Mouse (Mus musculus) MEL (cell line): ENCODE results near the gene Arhgef25. TPM values are rescaled to one million over a fixed set of nuclear protein-coding genes. Genes with fewer than 3 reads are reported as not detected.

Experiments
- DNase-seq: peaks from one replicate; pipeline ENCODE4 v3.0.0; 2011; ENCODE audit warnings: low read depth, low spot score
- H3K27ac ChIP-seq: 2 replicates; pipeline ENCODE4 v1.5.1; 2012; ENCODE audit warnings: low read depth, mild to moderate bottlenecking, control low read depth, low read length, moderate library complexity; ENCODE audit not compliant: control insufficient read depth
- H3K27me3 ChIP-seq, 2 experiments: fragments of 150-350 bp in 1 of 2; sonication (generic) in 1 of 2; 2 replicates each; pipeline ENCODE4 v1.6.1; 2012; ENCODE audit warnings: low read length in 2 of 2, mild to moderate bottlenecking in 2 of 2, improper control_type of control experiment in 1 of 2, moderate library complexity in 1 of 2; ENCODE audit not compliant: insufficient read depth in 2 of 2, control insufficient read depth in 1 of 2
- H3K36me3 ChIP-seq, 2 experiments: 2 replicates each; pipeline ENCODE4 v1.6.1; 2012 to 2014; ENCODE audit warnings: low read length in 2 of 2, improper control_type of control experiment in 1 of 2, inconsistent platforms in 1 of 2, mild to moderate bottlenecking in 1 of 2; ENCODE audit not compliant: insufficient read depth in 2 of 2, control insufficient read depth in 1 of 2
- H3K4me1 ChIP-seq, 2 experiments: fragments of 150-350 bp in 1 of 2; sonication (generic) in 1 of 2; 2 replicates each; pipeline ENCODE4 v1.6.1; 2012; ENCODE audit warnings: low read length in 2 of 2, improper control_type of control experiment in 1 of 2, mild to moderate bottlenecking in 1 of 2; ENCODE audit not compliant: insufficient read depth in 2 of 2, control insufficient read depth in 1 of 2
- H3K4me3 ChIP-seq, 2 experiments: fragments of 150-350 bp in 1 of 2; sonication (generic) in 1 of 2; 2 replicates each; pipeline ENCODE4 v1.5.1; 2012; ENCODE audit warnings: low read depth in 2 of 2, low read length in 2 of 2, mild to moderate bottlenecking in 2 of 2, moderate library complexity in 2 of 2, control low read depth in 1 of 2, improper control_type of control experiment in 1 of 2; ENCODE audit not compliant: control insufficient read depth in 1 of 2, insufficient read depth in 1 of 2
- H3K79me2 ChIP-seq: 2 replicates; pipeline ENCODE4 v1.6.1; 2012; ENCODE audit warnings: mild to moderate bottlenecking, low read length, moderate library complexity; ENCODE audit not compliant: control insufficient read depth, poor library complexity, insufficient read depth
- H3K9ac ChIP-seq: 2 replicates; pipeline ENCODE4 v1.6.1; 2012; ENCODE audit warnings: low read depth, mild to moderate bottlenecking, control low read depth, low read length, moderate library complexity; ENCODE audit not compliant: control insufficient read depth, poor library complexity, severe bottlenecking
- H3K9me3 ChIP-seq: fragments of 150-350 bp; sonication (generic); replicated peaks from 2 replicates; pipeline ENCODE4 v1.6.1; 2012; ENCODE audit warnings: mild to moderate bottlenecking, low read length, improper control_type of control experiment, moderate library complexity; ENCODE audit not compliant: insufficient read depth
- CHD1 ChIP-seq: IDR thresholded peaks from 2 replicates; pipeline ENCODE4 v1.6.1; 2012; ENCODE audit warnings: low read depth, mild to moderate bottlenecking, inconsistent platforms, low read length, improper control_type of control experiment
- CHD2 ChIP-seq: IDR thresholded peaks from 2 replicates; pipeline ENCODE4 v1.6.1; 2011; ENCODE audit warnings: low read length, improper control_type of control experiment
- E2F4 ChIP-seq: IDR thresholded peaks from 2 replicates; pipeline ENCODE4 v1.6.1; 2011; ENCODE audit warnings: low read depth, low read length, improper control_type of control experiment, borderline replicate concordance
- EP300 ChIP-seq, 2 experiments: IDR thresholded peaks; 2 replicates each; pipeline ENCODE4 v1.6.1; 2011; ENCODE audit warnings: improper control_type of control experiment in 2 of 2, low read length in 2 of 2, low read depth in 1 of 2, mild to moderate bottlenecking in 1 of 2
- ETS1 ChIP-seq: IDR thresholded peaks from 2 replicates; pipeline ENCODE4 v1.6.1; 2012; ENCODE audit warnings: low read depth, mild to moderate bottlenecking, inconsistent platforms, low read length, improper control_type of control experiment, moderate library complexity
- GABPA ChIP-seq: IDR thresholded peaks from 2 replicates; pipeline ENCODE4 v1.6.1; 2012; ENCODE audit warnings: low read depth, mild to moderate bottlenecking, inconsistent platforms, low read length, improper control_type of control experiment, moderate library complexity
- HCFC1 ChIP-seq: IDR thresholded peaks from 2 replicates; pipeline ENCODE4 v1.6.1; 2012; ENCODE audit warnings: low read depth, mild to moderate bottlenecking, inconsistent platforms, low read length, improper control_type of control experiment, moderate library complexity
- JUND ChIP-seq: IDR thresholded peaks from 2 replicates; pipeline ENCODE4 v1.6.1; 2011; ENCODE audit warnings: low read depth, mild to moderate bottlenecking, improper control_type of control experiment, low read length
- KAT2A ChIP-seq: conservative IDR thresholded peaks from 2 replicates; pipeline ENCODE4 v1.6.1; 2012; ENCODE audit warnings: low read depth, low read length, improper control_type of control experiment, inconsistent platforms
- MAX ChIP-seq: IDR thresholded peaks from 2 replicates; pipeline ENCODE4 v1.6.1; 2011; ENCODE audit warnings: low read length, improper control_type of control experiment
- MAZ ChIP-seq: IDR thresholded peaks from 2 replicates; pipeline ENCODE4 v1.6.1; 2012; ENCODE audit warnings: low read depth, mild to moderate bottlenecking, inconsistent platforms, low read length, improper control_type of control experiment
- MEF2A ChIP-seq: IDR thresholded peaks from 2 replicates; pipeline ENCODE4 v1.6.1; 2014; ENCODE audit warnings: low read depth, mild to moderate bottlenecking, inconsistent platforms, low read length, improper control_type of control experiment; ENCODE audit not compliant: poor library complexity, insufficient replicate concordance, severe bottlenecking; ENCODE audit errors: extremely low read depth
- MXI1 ChIP-seq: IDR thresholded peaks from 2 replicates; pipeline ENCODE4 v1.6.1; 2011; ENCODE audit warnings: mild to moderate bottlenecking, low read depth, low read length, improper control_type of control experiment
- MYB ChIP-seq: IDR thresholded peaks from 2 replicates; pipeline ENCODE4 v1.6.1; 2011; ENCODE audit warnings: mild to moderate bottlenecking, low read depth, low read length, improper control_type of control experiment
- MYC ChIP-seq: IDR thresholded peaks from 2 replicates; pipeline ENCODE4 v1.6.1; 2011; ENCODE audit warnings: low read depth, mild to moderate bottlenecking, low read length, improper control_type of control experiment, moderate library complexity
- NELFE ChIP-seq: IDR thresholded peaks from 2 replicates; pipeline ENCODE4 v1.6.1; 2011; ENCODE audit warnings: low read depth, low read length, improper control_type of control experiment
- NRF1 ChIP-seq: IDR thresholded peaks from 2 replicates; pipeline ENCODE4 v1.6.1; 2014; ENCODE audit warnings: low read depth, mild to moderate bottlenecking, inconsistent platforms, low read length, improper control_type of control experiment, moderate library complexity; ENCODE audit not compliant: poor library complexity, insufficient read depth, severe bottlenecking
- POLR2A ChIP-seq, 2 experiments: IDR thresholded peaks; 2 replicates each; pipeline ENCODE4 v1.6.1; 2011 to 2012; ENCODE audit warnings: low read length in 2 of 2, mild to moderate bottlenecking in 2 of 2, control low read depth in 1 of 2, improper control_type of control experiment in 1 of 2, low read depth in 1 of 2, moderate library complexity in 1 of 2; ENCODE audit not compliant: control insufficient read depth in 1 of 2, insufficient read depth in 1 of 2, poor library complexity in 1 of 2
- POLR2AphosphoS2 ChIP-seq: IDR thresholded peaks from 2 replicates; pipeline ENCODE4 v1.6.1; 2011; ENCODE audit warnings: low read length, improper control_type of control experiment
- POLR2AphosphoS5 ChIP-seq: IDR thresholded peaks from 2 replicates; pipeline ENCODE4 v1.6.1; 2012; ENCODE audit warnings: low read depth, borderline replicate concordance, mild to moderate bottlenecking, inconsistent platforms, low read length, moderate library complexity, mixed read lengths
- SIN3A ChIP-seq: IDR thresholded peaks from 2 replicates; pipeline ENCODE4 v1.6.1; 2012; ENCODE audit warnings: low read length, improper control_type of control experiment, inconsistent platforms
- TAL1 ChIP-seq: IDR thresholded peaks from 2 replicates; pipeline ENCODE4 v1.6.1; 2012; ENCODE audit warnings: mild to moderate bottlenecking, inconsistent platforms, low read length, moderate library complexity, mixed read lengths
- TCF12 ChIP-seq: IDR thresholded peaks from 2 replicates; pipeline ENCODE4 v1.6.1; 2014; ENCODE audit warnings: low read depth, mild to moderate bottlenecking, inconsistent platforms, low read length, improper control_type of control experiment, moderate library complexity
- USF1 ChIP-seq: IDR thresholded peaks from 2 replicates; pipeline ENCODE4 v1.6.1; 2014; ENCODE audit warnings: low read depth, mild to moderate bottlenecking, inconsistent platforms, low read length, improper control_type of control experiment, moderate library complexity
- USF2 ChIP-seq, 2 experiments: IDR thresholded peaks; 2 replicates each; pipeline ENCODE4 v1.6.1; 2011 to 2012; ENCODE audit warnings: improper control_type of control experiment in 2 of 2, low read length in 2 of 2, borderline replicate concordance in 1 of 2, inconsistent platforms in 1 of 2, low read depth in 1 of 2, mild to moderate bottlenecking in 1 of 2; ENCODE audit not compliant: insufficient read depth in 1 of 2
- ZC3H11A ChIP-seq: IDR thresholded peaks from 2 replicates; pipeline ENCODE4 v1.6.1; 2012; ENCODE audit warnings: low read depth, mild to moderate bottlenecking, inconsistent platforms, low read length, improper control_type of control experiment
- ZKSCAN1 ChIP-seq: IDR thresholded peaks from 2 replicates; pipeline ENCODE4 v1.6.1; 2012; ENCODE audit warnings: low read depth, mild to moderate bottlenecking, inconsistent platforms, low read length, improper control_type of control experiment, moderate library complexity
- ZMIZ1 ChIP-seq: IDR thresholded peaks from 2 replicates; pipeline ENCODE4 v1.6.1; 2012; ENCODE audit warnings: low read depth, mild to moderate bottlenecking, inconsistent platforms, low read length, improper control_type of control experiment, moderate library complexity
- polyA plus RNA-seq, 2 experiments: library from polyadenylated mRNA; stranded (reverse) in 1 of 2; unstranded in 1 of 2; fragments of >175 nt in 1 of 2; fragments of >200 nt in 1 of 2; gene quantifications; 2 replicates each; pipeline versions ENCODE4 v1.2.1 to v1.2.4; 2012; ENCODE audit warnings: low replicate concordance in 2 of 2, low read depth in 1 of 2; ENCODE audit not compliant: insufficient read length in 2 of 2, insufficient read depth in 1 of 2, missing spikeins in 1 of 2
- total RNA-seq: library from RNA; depleted of rRNA; stranded (reverse); fragments of 300-350 nt; gene quantifications from 2 replicates; pipeline ENCODE4 v1.2.3, GENCODE M21; 2012; rRNA removed

The Arhgef25 gene
- 16.9 and 18.3 TPM in 2 replicates for total RNA-seq
- polyA plus RNA-seq = 10 to 100 TPM in 1 of 2 experiments, not detected in 1; 44.6 TPM

- H3K4me3 ChIP-seq = peak within 1 kb of the TSS; percentile 82 to 96
- TF ChIP-seq POLR2A (IDR thresholded peaks at IDR 0.05; ENCODE audit: control insufficient read depth in 1 of 2, insufficient read depth in 1 of 2, low read depth in 1 of 2, low read length in 2 of 2, poor library complexity in 1 of 2) = no peak; a peak in 1 of 4 replicates
- TF ChIP-seq SIN3A = peak; percentile 20
- no peak for TF ChIP-seq MEF2A
- TF ChIP-seq CHD1 = 0 out of 2 replicates have a peak, but pooled peaks have one; percentile 11
- no peak for TF ChIP-seq MYB
- TF ChIP-seq POLR2AphosphoS2 = peak; percentile 30; the same call in 1 of the 2 replicates
- peak; percentile 22; the same call in 1 of the 2 replicates for TF ChIP-seq TCF12
- TF ChIP-seq ZKSCAN1 = no peak
- peak; percentile 31; the same call in 1 of the 2 replicates for TF ChIP-seq ZMIZ1
- TF ChIP-seq HCFC1 = peak; percentile 6; the same call in 1 of the 2 replicates
- TF ChIP-seq USF2 (IDR thresholded peaks at IDR 0.05; ENCODE audit: borderline replicate concordance in 1 of 2, insufficient read depth in 1 of 2, low read depth in 1 of 2, low read length in 2 of 2) = no peak
- no peak for TF ChIP-seq ZC3H11A
- no peak for TF ChIP-seq E2F4
- no peak; the same call in 1 of the 2 replicates for TF ChIP-seq MXI1
- peak; percentile 21; the same call in 1 of the 2 replicates for TF ChIP-seq MYC
- no peak for TF ChIP-seq USF1
- peak; percentile 21; the same call in 1 of the 2 replicates for TF ChIP-seq CHD2
- no peak for TF ChIP-seq POLR2AphosphoS5
- peak; percentile 19; the same call in 1 of the 2 replicates for TF ChIP-seq MAZ
- TF ChIP-seq GABPA = no peak
- peak in 1 of 2 experiments; percentile 21; a peak in 1 of 4 replicates for TF ChIP-seq EP300 (IDR thresholded peaks at IDR 0.05; ENCODE audit: low read depth in 1 of 2, low read length in 2 of 2)
- TF ChIP-seq TAL1 = no peak
- TF ChIP-seq NELFE = no peak
- no peak for TF ChIP-seq JUND
- no peak for TF ChIP-seq KAT2A
- TF ChIP-seq ETS1 = no peak; the same call in 1 of the 2 replicates
- 0 out of 2 replicates have a peak, but pooled peaks have one; percentile 9 for TF ChIP-seq MAX
- peak; percentile 72 for TF ChIP-seq NRF1
- H3K79me2 ChIP-seq = peaks cover 7% of the 10 kb centered on the region; the same call in 1 of the 2 replicates
- no peaks in the 10 kb centered on the region for H3K27me3 ChIP-seq
- H3K36me3 ChIP-seq = peaks cover 0 to 30% of the 10 kb centered on the region in 2 experiments; a peak in 2 of 4 replicates
- peak within 1 kb of the TSS; percentile 96 for H3K27ac ChIP-seq
- peaks cover 2 to 34% of the 10 kb centered on the region in 2 experiments; a peak in 3 of 4 replicates for H3K4me1 ChIP-seq
- peak within 1 kb of the TSS; percentile 88 for H3K9ac ChIP-seq
- DNase-seq = peak; percentile 82
- H3K9me3 ChIP-seq = no peaks in the 10 kb centered on the region
These were observed at the start of gene Arhgef25 for GRCm38 (mm10) chr10:127189651-127190381. Gene Arhgef25, minus strand, starts transcription at chr10:127190083.
